Mouse (Mus musculus) adrenal gland, adult (tissue): ENCODE measurements at regions not wholly inside any gene's neighbourhood (a gene's known extent, or its start where the extent isn't known, plus 50 kb on each side); places are given as distances from the start of the nearest gene placed in this dataset.

Experiments
- DNase-seq, 2 experiments: peaks; one replicate each; pipeline ENCODE4 v3.0.0; 2022 to 2023; ENCODE audit warnings: low spot score in 1 of 2; ENCODE audit not compliant: inconsistent age in 2 of 2

DNA sequence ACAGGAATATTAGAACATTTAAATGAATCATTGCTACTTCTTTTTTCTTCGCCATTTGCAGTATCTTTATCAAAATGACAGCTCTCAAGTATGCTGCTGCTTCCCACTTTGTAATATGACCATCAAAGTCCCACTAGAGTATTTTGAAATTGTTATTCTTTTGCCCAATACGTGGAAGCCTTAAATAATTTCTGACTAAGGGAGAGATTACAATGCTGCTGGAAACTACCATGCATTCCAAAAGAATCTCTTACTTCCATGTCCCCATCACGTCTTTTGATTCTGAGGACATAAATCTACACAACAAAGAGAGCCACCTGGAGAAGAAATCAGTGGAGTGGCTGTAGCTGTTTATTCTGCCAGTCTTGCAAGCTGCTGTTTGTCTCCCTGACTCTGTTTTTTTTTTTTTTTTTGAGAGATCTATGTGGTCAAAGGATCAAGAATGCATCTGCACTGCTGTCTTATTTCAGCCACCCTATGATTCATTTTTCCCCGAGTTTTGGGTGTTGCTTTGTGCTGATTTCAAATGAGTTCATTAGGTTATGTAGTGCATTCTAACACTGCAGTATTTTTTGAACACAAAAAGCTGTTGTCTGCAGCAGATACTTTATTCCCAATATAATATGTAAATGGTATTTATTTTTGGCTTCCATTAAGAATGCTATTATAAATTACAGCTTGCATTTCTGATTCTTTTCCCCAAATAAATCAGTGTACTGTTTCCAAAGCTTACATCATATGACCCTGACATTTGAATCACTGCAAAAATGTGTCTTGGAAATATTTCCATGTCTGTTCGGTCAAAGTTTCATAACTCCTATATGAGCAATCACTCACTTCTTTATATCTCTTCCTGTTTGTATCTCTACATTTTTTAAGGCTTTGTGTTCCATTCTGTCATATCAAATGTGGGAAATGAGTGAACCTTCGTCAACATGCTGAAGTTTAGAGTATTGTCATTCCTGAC, 53.1 kb upstream of the Trim52 start:
- DNase-seq: peak in 1 of 2 experiments; percentile 81
